ENCODE assay signal across 20 mouse cellular contexts in genomic region chr3:38341666-38342065, GRCm38 (mm10).
DNase-seq lines count a peak whose midpoint lies in the region; ATAC-seq lines count a peak whose summit lies in the region.
"Had no signal": no experiment of that assay in that cellular context is flagged by ENCODE, and none has a peak within 500 bp of the region (broad histone marks: within the 10 kb centered on the region; RNA-seq: fewer than 3 reads in every experiment).

No protein-coding gene starts in this region.

- H3K36me3 ChIP-seq in limb, embryonic 11.5 days (ENCODE audit: control insufficient read depth, insufficient read depth, low read length), result no peaks in the 10 kb centered on the region
- no peaks in the 10 kb centered on the region for H3K36me3 ChIP-seq in limb, embryonic 10.5 days
- H3K36me3 ChIP-seq: embryonic facial prominence, embryonic 10.5 days; embryonic facial prominence, embryonic 12.5 days; forebrain, embryonic 15.5 days had no signal

- 97% methylated on average over 1 of the region's 1 CpGs for WGBS in limb, embryonic 11.5 days
- WGBS in limb, embryonic 10.5 days, result 94% methylated on average over 1 of the region's 1 CpGs

- H3K9me3 ChIP-seq in limb, embryonic 11.5 days (ENCODE audit: control insufficient read depth, low read length), result no peaks in the 10 kb centered on the region
- H3K9me3 ChIP-seq in limb, embryonic 10.5 days (replicated peaks), result no peaks in the 10 kb centered on the region
- H3K9me3 ChIP-seq: embryonic facial prominence, embryonic 10.5 days; embryonic facial prominence, embryonic 12.5 days; forebrain, embryonic 13.5 days; forebrain, embryonic 15.5 days had no signal

- H3K9ac ChIP-seq in limb, embryonic 11.5 days (ENCODE audit: low read length), result no peak overlapping the region
- H3K9ac ChIP-seq: embryonic facial prominence, embryonic 12.5 days; forebrain, embryonic 13.5 days; forebrain, embryonic 15.5 days; forebrain, postnatal 0 days had no signal

- no peak overlapping the region for H3K4me2 ChIP-seq in limb, embryonic 11.5 days (ENCODE audit: low read depth, severe bottlenecking)
- H3K4me2 ChIP-seq: embryonic facial prominence, embryonic 12.5 days; forebrain, embryonic 13.5 days; forebrain, embryonic 15.5 days had no signal

- no peaks in the 10 kb centered on the region for H3K4me1 ChIP-seq in limb, embryonic 11.5 days (ENCODE audit: control insufficient read depth, insufficient read depth, low read length)
- no peaks in the 10 kb centered on the region for H3K4me1 ChIP-seq in limb, embryonic 10.5 days
- H3K4me1 ChIP-seq: embryonic facial prominence, embryonic 10.5 days; embryonic facial prominence, embryonic 12.5 days; forebrain, embryonic 13.5 days; forebrain, embryonic 15.5 days had no signal

- no peak overlapping the region for H3K4me3 ChIP-seq in limb, embryonic 11.5 days (ENCODE audit: low read depth, low read length)
- H3K4me3 ChIP-seq in limb, embryonic 10.5 days, result no peak overlapping the region
- H3K4me3 ChIP-seq: embryonic facial prominence, embryonic 10.5 days; embryonic facial prominence, embryonic 12.5 days; forebrain, embryonic 13.5 days; forebrain, embryonic 15.5 days had no signal

- no peaks in the 10 kb centered on the region for H3K27me3 ChIP-seq in limb, embryonic 11.5 days (ENCODE audit: control insufficient read depth, insufficient read depth, low read length)
- no peaks in the 10 kb centered on the region for H3K27me3 ChIP-seq in limb, embryonic 10.5 days (ENCODE audit: low read depth, poor library complexity, severe bottlenecking)
- H3K27me3 ChIP-seq: embryonic facial prominence, embryonic 12.5 days; forebrain, embryonic 13.5 days; forebrain, embryonic 15.5 days had no signal

- no peak overlapping the region for H3K27ac ChIP-seq in limb, embryonic 11.5 days (replicated peaks; ENCODE audit: low read depth, low read length)
- no peak overlapping the region for H3K27ac ChIP-seq in limb, embryonic 10.5 days
- H3K27ac ChIP-seq: embryonic facial prominence, embryonic 10.5 days; embryonic facial prominence, embryonic 12.5 days; forebrain, embryonic 13.5 days; forebrain, embryonic 15.5 days had no signal

- DNase-seq in limb, embryonic 11.5 days (ENCODE audit: low spot score), result peak; percentile 2
- DNase-seq in limb, embryonic 10.5 days (ENCODE audit: low spot score), result no peak
- DNase-seq in right cerebral cortex, adult 2 months (ENCODE audit: low spot score in 2 of 2), result peak; percentile 9 to 14
- DNase-seq in right cerebral cortex, postnatal 10 days (ENCODE audit: low spot score in 2 of 2), result no peak
- peak; percentile 55 for DNase-seq in 3T3-L1 (ENCODE audit: low read depth, low spot score)
- DNase-seq in layer of hippocampus, postnatal 10 days (ENCODE audit: low spot score in 2 of 2), result no peak
- DNase-seq in kidney, postnatal 36 days, result no peak
- DNase-seq: adrenal gland, adult 2 months; adrenal gland, postnatal 10 days; adrenal gland, postnatal 25 days; cerebellum, adult 11-12 months; cerebellum, adult 2 months; cerebellum, adult 9-10 months; cerebellum, postnatal 10 days; cerebellum, postnatal 25 days; forebrain, postnatal 0 days had no signal

- no peak for ATAC-seq in limb, embryonic 11.5 days (ENCODE audit: insufficient number of reproducible peaks, low FRiP score, low TSS enrichment, low read depth)
- ATAC-seq: forebrain, embryonic 13.5 days; forebrain, embryonic 15.5 days; forebrain, postnatal 0 days had no signal

Comparison
In these comparisons a context has a peak if more than half of its experiments do, and no peak if none do; other contexts are left out.
1. DNase-seq: peak in limb, embryonic 11.5 days (single experiment), right cerebral cortex, adult 2 months (2 of 2) and 3T3-L1 (single experiment); none in limb, embryonic 10.5 days (single experiment), right cerebral cortex, postnatal 10 days (0 of 2), layer of hippocampus, postnatal 10 days (0 of 2) and kidney, postnatal 36 days (0 of 2).